Mouse (Mus musculus) CH12F3 (cell line): ENCODE results near the gene Rgl2.

Experiments used
- in situ Hi-C: fragments of 300-500 bp; cut with MboI; formaldehyde crosslinking; loops from 2 replicates; pipeline ENCODE4 v1.14.3; 2020; ENCODE audit warnings: low sequenced_read_pairs

Gene Rgl2

GRCm38 (mm10) chr17:33908331-33909076, 20.8 kb upstream of the Rgl2 start:
- in situ Hi-C loops, result no loop called here

GRCm38 (mm10) chr17:33909077-33909868, 20.1 kb upstream of the Rgl2 start, which contains the start of gene Daxx:
Gene Daxx (plus strand): TSS chr17:33909414.
- in situ Hi-C loops, result no loop called here

GRCm38 (mm10) chr17:33909869-33910250, 19.5 kb upstream of the Rgl2 start:
- in situ Hi-C loops, result no loop called here

- in situ Hi-C loops, result no loop called here
These were observed 18.8 kb upstream of the Rgl2 start for GRCm38 (mm10) chr17:33910346-33911051.

- in situ Hi-C loops, result no loop called here
These were observed 18.1 kb upstream of the Rgl2 start for GRCm38 (mm10) chr17:33911052-33911812.

GRCm38 (mm10) chr17:33911813-33912414, 17.4 kb upstream of the Rgl2 start:
- in situ Hi-C loops, result no loop called here

GRCm38 (mm10) chr17:33913264-33913663, 16.1 kb upstream of the Rgl2 start:
- in situ Hi-C loops, result no loop called here

GRCm38 (mm10) chr17:33913905-33914304, 15.4 kb upstream of the Rgl2 start:
- in situ Hi-C loops, result no loop called here

GRCm38 (mm10) chr17:33914969-33915391, 14.4 kb upstream of the Rgl2 start:
- in situ Hi-C loops, result no loop called here

- in situ Hi-C loops, result no loop called here
These were observed 13.6 kb upstream of the Rgl2 start, which contains the start of the genes Tapbp and Zbtb22 for GRCm38 (mm10) chr17:33915671-33916250. Gene Tapbp (plus strand): TSS chr17:33915899. Gene Zbtb22 (plus strand): TSS chr17:33915904.

GRCm38 (mm10) chr17:33916294-33916693, 13.0 kb upstream of the Rgl2 start:
- in situ Hi-C loops, result no loop called here

GRCm38 (mm10) chr17:33916847-33917655, 12.3 kb upstream of the Rgl2 start:
- in situ Hi-C loops, result no loop called here

GRCm38 (mm10) chr17:33917656-33918292, 11.6 kb upstream of the Rgl2 start:
- in situ Hi-C loops, result no loop called here

GRCm38 (mm10) chr17:33918293-33919203, 10.8 kb upstream of the Rgl2 start:
- in situ Hi-C loops, result no loop called here

GRCm38 (mm10) chr17:33919351-33920281, 9.7 kb upstream of the Rgl2 start:
- in situ Hi-C loops, result no loop called here
